Mouse (Mus musculus): ENCODE measurements at regions not wholly inside any gene's neighbourhood (a gene's known extent, or its start where the extent isn't known, plus 50 kb on each side); places are given as distances from the start of the nearest gene placed in this dataset.
"Not testable (repeated sequence)": the region's sequence is repeated elsewhere in the genome, so short reads cannot be mapped to it uniquely, and the experiment has no call there.

- not testable (repeated sequence) for DNase-seq
Observed at GRCm38 (mm10) chr8:55558751-55559150, 348.0 kb downstream of the Adam29 start.

- no peak for DNase-seq
Observed at GRCm38 (mm10) chr8:55538868-55539267, 367.9 kb downstream of the Adam29 start.

GRCm38 (mm10) chr8:55529397-55529796 is 377.4 kb downstream of the Adam29 start:
- DNase-seq, result not testable (repeated sequence)

GRCm38 (mm10) chr8:55519151-55519550 is 387.6 kb downstream of the Adam29 start:
- peak in 1 of 2 experiments; percentile 30 for DNase-seq

- no peak for DNase-seq
Observed at GRCm38 (mm10) chr8:55477336-55477735, 429.4 kb downstream of the Adam29 start.

GRCm38 (mm10) chr8:55476923-55477322 is 429.8 kb downstream of the Adam29 start:
- no peak for DNase-seq

- no peak for DNase-seq
Observed at GRCm38 (mm10) chr8:55472386-55472785, 434.4 kb downstream of the Adam29 start.

- DNase-seq, result not testable (repeated sequence)
Observed at GRCm38 (mm10) chr8:55466771-55467170, 440.0 kb downstream of the Adam29 start.

- not testable (repeated sequence) for DNase-seq
Observed at GRCm38 (mm10) chr8:55465951-55466350, 440.8 kb downstream of the Adam29 start.

GRCm38 (mm10) chr8:55465419-55465818 is 441.3 kb downstream of the Adam29 start:
- DNase-seq, result no peak

- no peak for DNase-seq
Observed at GRCm38 (mm10) chr8:55464855-55465169, 441.9 kb downstream of the Adam29 start.

- no peak for DNase-seq
Observed at GRCm38 (mm10) chr8:55464036-55464854, 442.5 kb downstream of the Adam29 start.

- not testable (repeated sequence) for DNase-seq
Observed at GRCm38 (mm10) chr8:55460790-55461189, 446.0 kb downstream of the Adam29 start.

GRCm38 (mm10) chr8:55457436-55457835 is 449.3 kb downstream of the Adam29 start:
- no peak for DNase-seq

All from spleen, adult 18-20 months (tissue).